Mouse (Mus musculus) ovary, adult 2 months (tissue): Measurements from ENCODE around the gene Vmn2r108. TPM values are rescaled to one million over a fixed set of nuclear protein-coding genes. Genes with fewer than 3 reads are reported as not detected.

Source experiments
- polyA plus RNA-seq: library from polyadenylated mRNA; depleted of rRNA; stranded (reverse); fragments of >200 nt; gene quantifications from 2 replicates; pipeline ENCODE4 v1.2.3, GENCODE M21; 2012; rRNA removed

Vmn2r108 gene
- not detected in 2 replicates for polyA plus RNA-seq

GRCm38 (mm10) chr17:20481231-20481630 lies at the start of gene Vmn2r108:
Vmn2r108 (minus strand) TSS chr17:20481331.

DNA sequence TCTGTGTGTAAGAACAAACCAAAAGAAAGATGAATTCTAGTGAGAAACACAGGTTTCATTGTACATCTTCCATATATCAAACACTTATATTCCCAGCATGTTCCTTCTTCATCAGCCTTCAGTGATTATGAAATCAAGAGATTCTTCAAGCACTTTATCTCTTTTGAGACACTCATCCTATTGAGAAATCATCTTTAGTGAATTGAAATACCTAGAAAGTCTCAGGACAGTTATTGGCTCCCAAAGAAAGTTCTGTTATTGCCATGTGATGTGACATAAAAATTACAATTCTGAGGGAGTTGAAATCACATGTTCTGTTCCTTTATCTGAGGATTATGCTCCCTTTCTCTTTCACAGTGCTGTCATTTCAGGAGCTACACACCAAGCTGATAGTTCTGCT lies 16.7 kb upstream of the Vmn2r108 start, which contains the start of gene Vmn1r225:
Gene Vmn1r225 (plus strand): TSS at position 301 of the 400 bp plus-strand sequence.

GRCm38 (mm10) chr17:20413846-20414245 lies 67.3 kb downstream of the Vmn2r108 start, which contains the start of gene Vmn1r224:
Vmn1r224 (plus strand) TSS chr17:20414146.

Other genes starting within 250 kb of the Vmn2r108 start
- not detected in 2 replicates for gene Vmn2r105, start 246.3 kb downstream of the Vmn2r108 start, polyA plus RNA-seq
- gene Vmn2r106, start 195.8 kb downstream of the Vmn2r108 start, polyA plus RNA-seq, result not detected in 2 replicates
- gene Vmn2r107, start 136.1 kb downstream of the Vmn2r108 start, polyA plus RNA-seq, result not detected in 2 replicates
- not detected in 2 replicates for gene Vmn1r224, start 67.2 kb downstream of the Vmn2r108 start, polyA plus RNA-seq
- not detected in 2 replicates for gene Vmn1r225, start 16.8 kb upstream of the Vmn2r108 start, polyA plus RNA-seq
- gene Vmn2r109, start 83.4 kb upstream of the Vmn2r108 start, polyA plus RNA-seq, result not detected in 2 replicates
- gene Vmn2r110, start 115.1 kb upstream of the Vmn2r108 start, polyA plus RNA-seq, result not detected in 2 replicates
- gene Fpr-rs3, start 143.5 kb upstream of the Vmn2r108 start, polyA plus RNA-seq, result not detected in 2 replicates
- gene Vmn1r226, start 201.5 kb upstream of the Vmn2r108 start, polyA plus RNA-seq, result not detected in 2 replicates
- gene Vmn1r227, start 248.5 kb upstream of the Vmn2r108 start, polyA plus RNA-seq, result not detected in 2 replicates